Mouse (Mus musculus) G1E (cell line): ENCODE measurements around the gene Rragd. TPM values are rescaled to one million over a fixed set of nuclear protein-coding genes. Genes with fewer than 3 reads are reported as not detected.
"Not testable (repeated sequence)": the region's sequence is repeated elsewhere in the genome, so short reads cannot be mapped to it uniquely, and the experiment has no call there.

Experiments
- ATAC-seq: 2 replicates; pipeline ENCODE4 v1.8.0; 2016; ENCODE audit warnings: mild to moderate bottlenecking; ENCODE audit not compliant: insufficient number of reproducible peaks, poor library complexity, low FRiP score, severe bottlenecking; ENCODE audit errors: extremely low read depth
- DNase-seq: peaks from one replicate; pipeline ENCODE4 v3.0.0; 2012; ENCODE audit warnings: low spot score
- H3K27me3 ChIP-seq: 2 replicates; pipeline ENCODE4 v1.6.1; 2012; ENCODE audit warnings: mild to moderate bottlenecking, low read length, inconsistent platforms; ENCODE audit not compliant: insufficient read depth
- H3K36me3 ChIP-seq: replicated peaks from 2 replicates; pipeline ENCODE3; 2012; ENCODE audit warnings: mild to moderate bottlenecking, inconsistent platforms
- H3K4me1 ChIP-seq: 2 replicates; pipeline ENCODE4 v1.6.1; 2012; ENCODE audit warnings: low read depth, low read length, inconsistent platforms, mixed read lengths; ENCODE audit not compliant: insufficient read depth
- H3K4me3 ChIP-seq: 2 replicates; pipeline ENCODE4 v1.5.1; 2012; ENCODE audit warnings: low read depth, mild to moderate bottlenecking, inconsistent platforms, low read length, moderate library complexity, mixed read lengths
- H3K9me3 ChIP-seq: replicated peaks from 2 replicates; pipeline ENCODE4 v1.6.1; 2012; ENCODE audit warnings: inconsistent platforms
- CTCF ChIP-seq: IDR thresholded peaks from 2 replicates; pipeline ENCODE4 v1.5.1; 2012; ENCODE audit warnings: low read depth, low read length, inconsistent platforms, mixed read lengths
- GATA1 ChIP-seq: IDR thresholded peaks from 2 replicates; pipeline ENCODE4 v1.6.1; 2012; ENCODE audit warnings: borderline replicate concordance, low read length, inconsistent platforms, mixed read lengths
- GATA2 ChIP-seq: IDR thresholded peaks from 2 replicates; pipeline ENCODE4 v1.6.1; 2012; ENCODE audit warnings: low read depth, low read length, inconsistent platforms, borderline replicate concordance
- POLR2AphosphoS5 ChIP-seq: IDR thresholded peaks from 2 replicates; pipeline ENCODE4 v1.6.1; 2012; ENCODE audit warnings: low read depth, low read length, inconsistent platforms; ENCODE audit not compliant: insufficient replicate concordance
- TAL1 ChIP-seq: conservative IDR thresholded peaks from 2 replicates; pipeline ENCODE4 v1.6.1; 2012; ENCODE audit warnings: low read depth, low read length, inconsistent platforms, mixed read lengths
- polyA plus RNA-seq: library from polyadenylated mRNA; stranded (reverse); fragments of >175 nt; gene quantifications from 2 replicates; pipeline ENCODE4 v1.2.3, GENCODE M21; 2012
- total RNA-seq, 2 experiments: library from RNA; stranded (forward) in 1 of 2; stranded (reverse) in 1 of 2; fragments of 200-1000 nt in 1 of 2; fragments of >200 nt in 1 of 2; fragmentation: Nextera tagmentation in 1 of 2; gene quantifications; 2 replicates each; pipeline ENCODE4 v1.2.3; 2014 to 2017

Rragd gene
- total and polyA plus RNA-seq, 3 experiments = 0.49 to 44.3 (median 6.9) TPM

DNA sequence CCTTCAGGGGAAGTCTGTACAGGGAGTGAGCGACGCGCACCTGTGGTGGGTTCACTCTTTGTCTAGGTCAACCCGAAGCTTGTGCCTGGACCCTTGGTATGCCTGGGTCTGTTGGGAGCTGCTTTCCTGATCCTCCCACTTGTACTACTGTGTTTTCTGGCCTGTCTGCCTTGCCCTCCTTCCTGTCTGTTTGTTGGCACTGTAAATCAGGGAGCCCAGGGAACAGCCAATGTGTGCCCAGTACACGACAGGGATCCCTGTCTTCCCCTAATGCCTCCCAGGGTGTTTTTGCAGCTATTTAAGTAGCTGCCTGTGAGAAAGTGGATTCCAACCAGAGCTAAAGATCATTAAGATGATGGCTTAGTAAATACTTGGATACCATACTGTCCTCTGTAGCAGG, 14.7 kb downstream of the Rragd start:
- peaks cover 3% of the 10 kb centered on the region; the same call in 1 of the 2 replicates for H3K4me1 ChIP-seq

DNA sequence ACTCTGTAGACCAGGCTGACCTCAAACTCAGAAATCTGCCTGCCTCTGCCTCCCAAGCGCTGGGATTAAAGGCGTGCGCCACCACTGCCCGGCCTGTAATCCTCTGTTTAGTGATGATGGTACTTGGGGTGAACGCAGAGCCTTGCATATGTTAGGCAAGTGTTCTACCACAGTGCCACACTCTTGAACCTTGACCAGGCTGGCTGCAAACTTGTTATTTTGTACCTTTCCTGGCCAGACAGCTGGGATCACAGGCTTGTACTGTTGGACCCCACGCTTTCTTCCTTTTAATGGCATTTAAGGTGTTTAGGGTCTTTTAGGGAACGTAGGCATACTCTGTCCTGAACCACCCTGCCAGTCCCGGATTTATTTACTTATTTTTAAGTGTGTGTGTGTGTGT, 16.2 kb downstream of the Rragd start:
- Histone ChIP-seq H3K36me3 (no peaks in the 10 kb centered on the region), H3K4me3 (no peak overlapping the region), H3K27me3 (no peaks in the 10 kb centered on the region; the same call in 1 of the 2 replicates), H3K4me1 (peaks cover 3% of the 10 kb centered on the region; the same call in 1 of the 2 replicates), H3K9me3 (no peaks in the 10 kb centered on the region)
- DNase-seq (no peak), ATAC-seq (no peak)
- no peak for TF ChIP-seq GATA2
- no peak for TF ChIP-seq CTCF
- TF ChIP-seq TAL1 = no peak
- TF ChIP-seq POLR2AphosphoS5 = no peak
- TF ChIP-seq GATA1 = no peak

More for the DNA sequence above, 14.7 kb downstream of the Rragd start:
- DNase-seq (no peak), ATAC-seq (no peak)
- H3K9me3 ChIP-seq = no peaks in the 10 kb centered on the region
- H3K27me3 ChIP-seq = no peaks in the 10 kb centered on the region; the same call in 1 of the 2 replicates
- no peak for TF ChIP-seq GATA1
- no peak for TF ChIP-seq POLR2AphosphoS5
- TF ChIP-seq TAL1 = no peak
- H3K4me3 ChIP-seq = no peak overlapping the region
- no peaks in the 10 kb centered on the region for H3K36me3 ChIP-seq

DNA sequence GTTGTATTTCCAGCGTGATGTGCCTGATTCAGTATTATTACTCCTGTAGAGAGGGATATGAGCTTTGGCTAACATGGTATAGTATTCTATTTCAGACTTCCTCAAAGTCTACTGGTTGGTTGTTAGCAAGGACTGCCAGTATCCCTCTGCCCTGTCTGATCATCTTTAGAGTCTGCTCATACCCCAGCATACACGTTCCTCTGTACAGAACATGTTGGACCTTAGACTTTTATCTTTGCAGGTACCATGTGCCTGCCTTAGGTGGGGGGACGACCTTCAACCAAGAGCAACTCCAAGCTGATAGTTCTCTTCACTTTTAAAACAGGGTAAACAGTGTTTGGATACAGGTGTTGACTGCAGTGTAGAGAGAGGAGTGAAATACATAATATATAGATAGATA, 19.2 kb downstream of the Rragd start:
- DNase-seq = no peak
- no peak for TF ChIP-seq GATA1
- TF ChIP-seq TAL1 = no peak
- TF ChIP-seq GATA2 = no peak
- TF ChIP-seq CTCF = no peak
- TF ChIP-seq POLR2AphosphoS5 = no peak
- H3K4me1 ChIP-seq = no peaks in the 10 kb centered on the region
- no peaks in the 10 kb centered on the region for H3K9me3 ChIP-seq
- no peak overlapping the region for H3K4me3 ChIP-seq
- no peaks in the 10 kb centered on the region for H3K27me3 ChIP-seq
- H3K36me3 ChIP-seq = no peaks in the 10 kb centered on the region
- no peak for ATAC-seq

DNA sequence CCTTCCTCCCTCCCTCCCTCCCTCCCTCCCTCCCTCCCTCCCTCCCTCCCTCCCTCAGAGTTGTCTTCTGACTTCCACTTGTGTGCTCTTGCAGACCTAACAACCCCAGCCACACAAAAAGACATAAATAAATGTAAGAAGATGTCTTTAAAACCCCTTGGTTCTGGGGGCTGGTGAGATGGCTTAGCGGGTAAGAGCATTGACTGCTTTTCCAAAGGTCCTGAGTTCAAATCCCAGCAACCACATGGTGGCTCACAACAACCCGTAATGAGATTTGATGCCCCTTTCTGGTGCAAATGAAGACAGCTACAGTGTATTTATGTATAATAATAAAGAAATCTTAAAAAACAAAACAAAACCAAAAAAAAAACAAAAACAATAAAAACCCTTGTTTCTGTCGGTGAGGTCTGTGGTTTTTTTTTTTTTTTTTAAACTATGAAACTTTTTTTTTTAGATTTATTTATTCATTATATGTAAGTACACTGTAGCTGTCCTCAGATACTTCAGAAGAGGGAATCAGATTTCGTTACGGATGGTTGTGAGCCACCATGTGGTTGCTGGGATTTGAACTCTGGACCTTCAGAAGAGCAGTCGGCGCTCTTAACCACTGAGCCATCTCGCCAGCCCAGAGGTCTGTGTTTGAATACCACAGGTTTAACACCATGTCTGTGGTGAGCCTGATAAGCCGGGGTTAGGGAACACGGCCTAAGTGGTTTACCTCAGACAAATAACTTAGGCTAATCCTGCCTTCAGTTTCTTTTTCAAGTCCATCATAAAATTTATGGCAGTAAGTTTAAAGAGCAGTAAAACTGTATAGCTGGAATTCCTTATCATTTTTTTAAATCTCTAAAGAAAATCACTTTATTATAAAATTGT, 23.0 kb downstream of the Rragd start:
- H3K27me3 ChIP-seq, H3K4me3 ChIP-seq, ATAC-seq, H3K36me3 ChIP-seq, H3K9me3 ChIP-seq, DNase-seq, H3K4me1 ChIP-seq: not testable (repeated sequence)

DNA sequence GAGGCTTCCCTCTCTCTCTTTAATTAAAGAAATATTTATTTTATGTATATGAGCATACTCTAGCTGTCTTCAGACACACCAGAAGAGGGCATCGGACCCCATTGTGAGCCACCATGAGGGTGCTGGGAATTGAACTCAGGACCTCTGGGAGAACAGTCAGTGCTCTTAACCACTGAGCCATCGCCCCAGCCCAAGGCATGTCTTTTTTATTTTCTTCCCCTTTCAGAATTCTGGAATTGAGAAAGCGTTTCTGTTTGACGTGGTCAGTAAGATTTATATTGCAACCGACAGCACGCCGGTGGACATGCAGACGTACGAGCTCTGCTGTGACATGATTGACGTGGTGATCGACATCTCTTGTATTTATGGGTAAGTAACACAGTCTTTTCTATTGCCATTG, 24.0 kb downstream of the Rragd start:
- Histone ChIP-seq H3K4me3 (no peak overlapping the region), H3K4me1 (no peaks in the 10 kb centered on the region), H3K27me3 (no peaks in the 10 kb centered on the region; the same call in 1 of the 2 replicates), H3K9me3 (no peaks in the 10 kb centered on the region), H3K36me3 (no peaks in the 10 kb centered on the region)
- ATAC-seq = no peak
- TF ChIP-seq GATA1 (no peak), TAL1 (no peak), CTCF (no peak), GATA2 (no peak), POLR2AphosphoS5 (no peak)
- DNase-seq = no peak

DNA sequence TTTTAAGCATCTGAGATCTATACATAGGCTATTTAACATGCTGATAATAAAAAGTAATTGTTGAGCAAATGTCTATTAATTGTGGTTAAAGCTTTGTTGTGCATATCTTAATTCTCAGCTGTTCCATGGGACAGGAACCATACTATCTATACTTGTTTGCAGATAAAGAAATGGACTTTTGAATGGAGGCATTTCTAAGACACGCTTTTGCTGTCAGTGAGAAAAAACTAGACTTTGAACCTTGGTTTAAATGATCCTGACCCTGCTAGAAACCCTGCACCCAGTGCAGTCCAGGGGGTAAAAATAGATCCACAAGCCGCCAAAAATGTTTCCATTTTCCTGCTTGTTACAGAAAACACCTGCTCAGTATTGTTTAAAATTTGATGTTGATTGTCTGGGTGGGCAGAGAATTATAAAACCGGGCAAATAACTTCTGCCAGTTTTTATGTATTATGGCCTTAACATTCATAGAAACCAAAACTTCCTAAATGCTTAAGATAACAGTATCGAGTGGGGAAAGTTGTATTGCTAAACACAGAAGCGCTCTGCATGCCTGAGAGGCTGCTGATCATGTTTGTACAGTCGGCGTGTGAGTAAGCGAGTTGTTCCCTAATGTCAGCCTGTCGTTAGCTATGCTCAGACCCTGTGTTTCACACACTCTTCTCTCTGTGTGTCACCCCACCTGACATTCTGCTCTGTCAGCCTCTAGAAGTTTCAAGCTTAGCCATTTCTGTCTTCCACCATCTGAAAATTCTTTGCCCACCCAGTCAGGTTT, 24.8 kb downstream of the Rragd start:
- TF ChIP-seq POLR2AphosphoS5 = no peak
- no peak for TF ChIP-seq GATA2
- no peak for TF ChIP-seq CTCF
- TF ChIP-seq GATA1 = no peak
- TF ChIP-seq TAL1 = no peak
- Histone ChIP-seq H3K36me3 (no peaks in the 10 kb centered on the region), H3K27me3 (no peaks in the 10 kb centered on the region; the same call in 1 of the 2 replicates), H3K9me3 (no peaks in the 10 kb centered on the region), H3K4me3 (no peak overlapping the region), H3K4me1 (no peaks in the 10 kb centered on the region)
- ATAC-seq (no peak), DNase-seq (no peak)
